Mouse (Mus musculus) CH12.LX (cell line): Measurements from ENCODE around the gene Hck.

ENCODE experiments used
- CHD2 ChIP-seq: IDR thresholded peaks from 2 replicates; pipeline ENCODE4 v1.6.1; 2011; ENCODE audit warnings: low read length, improper control_type of control experiment
- CTCF ChIP-seq, 2 experiments: IDR thresholded peaks in 1 of 2; conservative IDR thresholded peaks in 1 of 2; 2 replicates each; pipeline ENCODE4 v1.5.1; 2011 to 2012; ENCODE audit warnings: low read depth in 2 of 2, low read length in 2 of 2, improper control_type of control experiment in 1 of 2, inconsistent platforms in 1 of 2, mild to moderate bottlenecking in 1 of 2, moderate library complexity in 1 of 2
- ELF1 ChIP-seq: IDR thresholded peaks from 2 replicates; pipeline ENCODE4 v1.6.1; 2014; ENCODE audit warnings: low read depth, mild to moderate bottlenecking, inconsistent platforms, low read length, improper control_type of control experiment
- EP300 ChIP-seq: IDR thresholded peaks from 2 replicates; pipeline ENCODE4 v1.6.1; 2011; ENCODE audit warnings: low read length, improper control_type of control experiment
- ETS1 ChIP-seq: conservative IDR thresholded peaks from 2 replicates; pipeline ENCODE4 v1.6.1; 2012; ENCODE audit warnings: low read depth, mild to moderate bottlenecking, inconsistent platforms, low read length, improper control_type of control experiment, moderate library complexity
- HCFC1 ChIP-seq: IDR thresholded peaks from 2 replicates; pipeline ENCODE4 v1.6.1; 2012; ENCODE audit warnings: low read depth, mild to moderate bottlenecking, inconsistent platforms, low read length, improper control_type of control experiment
- JUND ChIP-seq: conservative IDR thresholded peaks from 2 replicates; pipeline ENCODE4 v1.6.1; 2011; ENCODE audit warnings: low read depth, low read length, improper control_type of control experiment
- MXI1 ChIP-seq: IDR thresholded peaks from 2 replicates; pipeline ENCODE4 v1.6.1; 2011; ENCODE audit warnings: mild to moderate bottlenecking, low read depth, low read length, improper control_type of control experiment
- POLR2A ChIP-seq: IDR thresholded peaks from 2 replicates; pipeline ENCODE4 v1.6.1; 2011; ENCODE audit warnings: low read depth, mild to moderate bottlenecking, improper control_type of control experiment, low read length
- POLR2AphosphoS2 ChIP-seq: IDR thresholded peaks from 2 replicates; pipeline ENCODE4 v1.6.1; 2011; ENCODE audit warnings: low read depth, low read length, improper control_type of control experiment
- RCOR1 ChIP-seq: conservative IDR thresholded peaks from 2 replicates; pipeline ENCODE4 v1.6.1; 2012; ENCODE audit warnings: low read depth, mild to moderate bottlenecking, inconsistent platforms, low read length, improper control_type of control experiment
- USF1 ChIP-seq: IDR thresholded peaks from 2 replicates; pipeline ENCODE4 v1.6.1; 2014; ENCODE audit warnings: low read depth, mild to moderate bottlenecking, inconsistent platforms, low read length, improper control_type of control experiment

DNA sequence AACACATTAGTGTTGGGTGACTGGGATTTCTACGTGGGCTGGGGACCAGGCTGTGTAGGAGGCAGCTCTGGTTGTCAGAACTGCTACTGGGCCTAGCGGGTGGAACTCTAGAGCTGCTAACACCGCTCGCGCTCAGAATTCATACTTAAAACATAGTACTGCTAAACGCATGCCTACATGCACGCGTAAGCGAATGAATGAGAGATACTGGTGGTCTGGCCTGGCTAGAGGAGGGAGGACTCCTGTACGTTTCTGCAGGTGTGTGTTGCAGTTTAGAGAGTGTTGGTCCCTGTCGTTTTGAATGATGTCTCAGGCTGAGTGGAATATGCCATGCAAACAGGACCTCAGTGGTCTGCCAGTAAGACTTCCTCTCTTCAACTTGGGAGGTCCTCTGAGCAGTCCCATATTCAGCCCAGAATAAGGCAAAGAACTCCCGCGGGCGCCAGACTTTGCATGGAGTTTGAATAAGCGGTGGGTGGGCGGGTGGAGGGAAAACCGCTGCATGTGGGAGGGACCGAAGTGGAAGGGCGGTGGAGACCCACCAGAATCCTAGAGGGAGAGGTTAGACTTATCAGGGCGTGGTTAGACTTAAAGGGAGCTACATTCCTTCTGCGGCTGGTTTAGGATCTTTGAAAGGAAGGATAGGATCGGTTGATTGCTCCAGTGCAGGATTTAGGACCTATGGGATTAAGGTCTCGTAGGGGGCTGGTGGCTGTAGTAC is 1.1 kb upstream of the Hck start:
- TF ChIP-seq CHD2 (no peak), JUND (no peak), EP300 (no peak), CTCF (conservative IDR thresholded peaks at IDR 0.05 in 1 of 2, IDR thresholded peaks at IDR 0.05 in 1 of 2; ENCODE audit: low read depth in 2 of 2, low read length in 2 of 2) (no peak), POLR2A (no peak), HCFC1 (no peak), MXI1 (no peak), USF1 (no peak), POLR2AphosphoS2 (no peak), ELF1 (no peak), ETS1 (no peak), RCOR1 (no peak)
